Mouse (Mus musculus) MEL (cell line): ENCODE data around the gene Rnf215. TPM values are rescaled to one million over a fixed set of nuclear protein-coding genes. Genes with fewer than 3 reads are reported as not detected.

Source experiments
- DNase-seq: peaks from one replicate; pipeline ENCODE4 v3.0.0; 2011; ENCODE audit warnings: low read depth, low spot score
- H3K27ac ChIP-seq: 2 replicates; pipeline ENCODE4 v1.5.1; 2012; ENCODE audit warnings: low read depth, mild to moderate bottlenecking, control low read depth, low read length, moderate library complexity; ENCODE audit not compliant: control insufficient read depth
- H3K27me3 ChIP-seq, 2 experiments: fragments of 150-350 bp in 1 of 2; sonication (generic) in 1 of 2; 2 replicates each; pipeline ENCODE4 v1.6.1; 2012; ENCODE audit warnings: low read length in 2 of 2, mild to moderate bottlenecking in 2 of 2, improper control_type of control experiment in 1 of 2, moderate library complexity in 1 of 2; ENCODE audit not compliant: insufficient read depth in 2 of 2, control insufficient read depth in 1 of 2
- H3K36me3 ChIP-seq, 2 experiments: 2 replicates each; pipeline ENCODE4 v1.6.1; 2012 to 2014; ENCODE audit warnings: low read length in 2 of 2, improper control_type of control experiment in 1 of 2, inconsistent platforms in 1 of 2, mild to moderate bottlenecking in 1 of 2; ENCODE audit not compliant: insufficient read depth in 2 of 2, control insufficient read depth in 1 of 2
- H3K4me1 ChIP-seq, 2 experiments: fragments of 150-350 bp in 1 of 2; sonication (generic) in 1 of 2; 2 replicates each; pipeline ENCODE4 v1.6.1; 2012; ENCODE audit warnings: low read length in 2 of 2, improper control_type of control experiment in 1 of 2, mild to moderate bottlenecking in 1 of 2; ENCODE audit not compliant: insufficient read depth in 2 of 2, control insufficient read depth in 1 of 2
- H3K4me3 ChIP-seq, 2 experiments: fragments of 150-350 bp in 1 of 2; sonication (generic) in 1 of 2; 2 replicates each; pipeline ENCODE4 v1.5.1; 2012; ENCODE audit warnings: low read depth in 2 of 2, low read length in 2 of 2, mild to moderate bottlenecking in 2 of 2, moderate library complexity in 2 of 2, control low read depth in 1 of 2, improper control_type of control experiment in 1 of 2; ENCODE audit not compliant: control insufficient read depth in 1 of 2, insufficient read depth in 1 of 2
- H3K79me2 ChIP-seq: 2 replicates; pipeline ENCODE4 v1.6.1; 2012; ENCODE audit warnings: mild to moderate bottlenecking, low read length, moderate library complexity; ENCODE audit not compliant: control insufficient read depth, poor library complexity, insufficient read depth
- H3K9ac ChIP-seq: 2 replicates; pipeline ENCODE4 v1.6.1; 2012; ENCODE audit warnings: low read depth, mild to moderate bottlenecking, control low read depth, low read length, moderate library complexity; ENCODE audit not compliant: control insufficient read depth, poor library complexity, severe bottlenecking
- H3K9me3 ChIP-seq: fragments of 150-350 bp; sonication (generic); replicated peaks from 2 replicates; pipeline ENCODE4 v1.6.1; 2012; ENCODE audit warnings: mild to moderate bottlenecking, low read length, improper control_type of control experiment, moderate library complexity; ENCODE audit not compliant: insufficient read depth
- CHD2 ChIP-seq: IDR thresholded peaks from 2 replicates; pipeline ENCODE4 v1.6.1; 2011; ENCODE audit warnings: low read length, improper control_type of control experiment
- CTCF ChIP-seq, 3 experiments: IDR thresholded peaks in 2 of 3; conservative IDR thresholded peaks in 1 of 3; 2 replicates each; pipeline ENCODE4 v1.5.1; 2011 to 2012; ENCODE audit warnings: low read length in 3 of 3, low read depth in 2 of 3, mild to moderate bottlenecking in 2 of 3, improper control_type of control experiment in 1 of 3, inconsistent platforms in 1 of 3, mixed read lengths in 1 of 3, moderate library complexity in 1 of 3; ENCODE audit not compliant: control insufficient read depth in 1 of 3, insufficient read depth in 1 of 3, poor library complexity in 1 of 3, severe bottlenecking in 1 of 3
- E2F4 ChIP-seq: IDR thresholded peaks from 2 replicates; pipeline ENCODE4 v1.6.1; 2011; ENCODE audit warnings: low read depth, low read length, improper control_type of control experiment, borderline replicate concordance
- EP300 ChIP-seq, 2 experiments: IDR thresholded peaks; 2 replicates each; pipeline ENCODE4 v1.6.1; 2011; ENCODE audit warnings: improper control_type of control experiment in 2 of 2, low read length in 2 of 2, low read depth in 1 of 2, mild to moderate bottlenecking in 1 of 2
- ETS1 ChIP-seq: IDR thresholded peaks from 2 replicates; pipeline ENCODE4 v1.6.1; 2012; ENCODE audit warnings: low read depth, mild to moderate bottlenecking, inconsistent platforms, low read length, improper control_type of control experiment, moderate library complexity
- GATA1 ChIP-seq: IDR thresholded peaks from 2 replicates; pipeline ENCODE4 v1.6.1; 2011; ENCODE audit warnings: low read depth, low read length, improper control_type of control experiment
- JUND ChIP-seq: IDR thresholded peaks from 2 replicates; pipeline ENCODE4 v1.6.1; 2011; ENCODE audit warnings: low read depth, mild to moderate bottlenecking, improper control_type of control experiment, low read length
- KAT2A ChIP-seq: conservative IDR thresholded peaks from 2 replicates; pipeline ENCODE4 v1.6.1; 2012; ENCODE audit warnings: low read depth, low read length, improper control_type of control experiment, inconsistent platforms
- MAFK ChIP-seq: IDR thresholded peaks from 2 replicates; pipeline ENCODE4 v1.6.1; 2011; ENCODE audit warnings: low read depth, mild to moderate bottlenecking, low read length, improper control_type of control experiment, borderline replicate concordance
- MAX ChIP-seq: IDR thresholded peaks from 2 replicates; pipeline ENCODE4 v1.6.1; 2011; ENCODE audit warnings: low read length, improper control_type of control experiment
- MAZ ChIP-seq: IDR thresholded peaks from 2 replicates; pipeline ENCODE4 v1.6.1; 2012; ENCODE audit warnings: low read depth, mild to moderate bottlenecking, inconsistent platforms, low read length, improper control_type of control experiment
- MEF2A ChIP-seq: IDR thresholded peaks from 2 replicates; pipeline ENCODE4 v1.6.1; 2014; ENCODE audit warnings: low read depth, mild to moderate bottlenecking, inconsistent platforms, low read length, improper control_type of control experiment; ENCODE audit not compliant: poor library complexity, insufficient replicate concordance, severe bottlenecking; ENCODE audit errors: extremely low read depth
- MYC ChIP-seq: IDR thresholded peaks from 2 replicates; pipeline ENCODE4 v1.6.1; 2011; ENCODE audit warnings: low read depth, mild to moderate bottlenecking, low read length, improper control_type of control experiment, moderate library complexity
- NRF1 ChIP-seq: IDR thresholded peaks from 2 replicates; pipeline ENCODE4 v1.6.1; 2014; ENCODE audit warnings: low read depth, mild to moderate bottlenecking, inconsistent platforms, low read length, improper control_type of control experiment, moderate library complexity; ENCODE audit not compliant: poor library complexity, insufficient read depth, severe bottlenecking
- POLR2AphosphoS2 ChIP-seq: IDR thresholded peaks from 2 replicates; pipeline ENCODE4 v1.6.1; 2011; ENCODE audit warnings: low read length, improper control_type of control experiment
- POLR2AphosphoS5 ChIP-seq: IDR thresholded peaks from 2 replicates; pipeline ENCODE4 v1.6.1; 2012; ENCODE audit warnings: low read depth, borderline replicate concordance, mild to moderate bottlenecking, inconsistent platforms, low read length, moderate library complexity, mixed read lengths
- RAD21 ChIP-seq: IDR thresholded peaks from 2 replicates; pipeline ENCODE4 v1.6.1; 2011; ENCODE audit warnings: mild to moderate bottlenecking, low read depth, low read length, improper control_type of control experiment
- RCOR1 ChIP-seq: IDR thresholded peaks from 2 replicates; pipeline ENCODE4 v1.6.1; 2012; ENCODE audit warnings: low read depth, mild to moderate bottlenecking, inconsistent platforms, low read length, improper control_type of control experiment
- SIN3A ChIP-seq: IDR thresholded peaks from 2 replicates; pipeline ENCODE4 v1.6.1; 2012; ENCODE audit warnings: low read length, improper control_type of control experiment, inconsistent platforms
- SMC3 ChIP-seq: IDR thresholded peaks from 2 replicates; pipeline ENCODE4 v1.6.1; 2011; ENCODE audit warnings: low read depth, low read length, improper control_type of control experiment
- TAL1 ChIP-seq: IDR thresholded peaks from 2 replicates; pipeline ENCODE4 v1.6.1; 2012; ENCODE audit warnings: mild to moderate bottlenecking, inconsistent platforms, low read length, moderate library complexity, mixed read lengths
- TCF12 ChIP-seq: IDR thresholded peaks from 2 replicates; pipeline ENCODE4 v1.6.1; 2014; ENCODE audit warnings: low read depth, mild to moderate bottlenecking, inconsistent platforms, low read length, improper control_type of control experiment, moderate library complexity
- USF2 ChIP-seq, 2 experiments: IDR thresholded peaks; 2 replicates each; pipeline ENCODE4 v1.6.1; 2011 to 2012; ENCODE audit warnings: improper control_type of control experiment in 2 of 2, low read length in 2 of 2, borderline replicate concordance in 1 of 2, inconsistent platforms in 1 of 2, low read depth in 1 of 2, mild to moderate bottlenecking in 1 of 2; ENCODE audit not compliant: insufficient read depth in 1 of 2
- ZC3H11A ChIP-seq: IDR thresholded peaks from 2 replicates; pipeline ENCODE4 v1.6.1; 2012; ENCODE audit warnings: low read depth, mild to moderate bottlenecking, inconsistent platforms, low read length, improper control_type of control experiment
- ZKSCAN1 ChIP-seq: IDR thresholded peaks from 2 replicates; pipeline ENCODE4 v1.6.1; 2012; ENCODE audit warnings: low read depth, mild to moderate bottlenecking, inconsistent platforms, low read length, improper control_type of control experiment, moderate library complexity
- ZNF384 ChIP-seq: IDR thresholded peaks from 2 replicates; pipeline ENCODE4 v1.6.1; 2012; ENCODE audit warnings: low read depth, mild to moderate bottlenecking, inconsistent platforms, low read length, improper control_type of control experiment
- polyA plus RNA-seq, 2 experiments: library from polyadenylated mRNA; stranded (reverse) in 1 of 2; unstranded in 1 of 2; fragments of >175 nt in 1 of 2; fragments of >200 nt in 1 of 2; gene quantifications; 2 replicates each; pipeline versions ENCODE4 v1.2.1 to v1.2.4; 2012; ENCODE audit warnings: low replicate concordance in 2 of 2, low read depth in 1 of 2; ENCODE audit not compliant: insufficient read length in 2 of 2, insufficient read depth in 1 of 2, missing spikeins in 1 of 2
- total RNA-seq: library from RNA; depleted of rRNA; stranded (reverse); fragments of 300-350 nt; gene quantifications from 2 replicates; pipeline ENCODE4 v1.2.3, GENCODE M21; 2012

The Rnf215 gene
- total and polyA plus RNA-seq, 3 experiments: 11.3 to 13.2 TPM; not detected in 1

DNA sequence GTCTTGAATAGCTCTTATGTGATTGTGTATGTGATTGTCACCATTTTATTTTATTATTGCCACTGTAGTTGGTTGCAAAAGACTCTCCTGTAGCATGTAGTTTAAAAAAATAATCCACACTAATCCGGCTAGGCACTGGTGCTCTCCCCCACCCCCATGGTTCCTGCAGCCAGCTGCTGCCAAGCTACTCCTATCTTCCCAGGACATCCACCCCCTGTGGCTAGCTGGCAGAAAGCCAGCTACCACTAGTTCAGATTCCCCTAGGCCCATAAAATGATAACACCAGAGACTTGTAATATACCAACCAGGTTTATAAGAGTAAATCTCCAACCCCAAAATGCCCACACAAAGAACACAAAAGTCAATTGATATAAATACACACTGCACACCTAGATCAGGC lies 48.8 kb upstream of the Rnf215 start:
- TF ChIP-seq MYC: no peak
- TF ChIP-seq ZNF384: 0 out of 2 replicates have a peak, but pooled peaks have one; percentile 39
- no peak for TF ChIP-seq POLR2AphosphoS5
- TF ChIP-seq EP300 (IDR thresholded peaks at IDR 0.05; ENCODE audit: low read depth in 1 of 2, low read length in 2 of 2): peak; percentile 72 to 81
- TF ChIP-seq TAL1: peak; percentile 14; the same call in 1 of the 2 replicates
- peak; percentile 13; the same call in 1 of the 2 replicates for TF ChIP-seq SIN3A
- peak; percentile 89 for TF ChIP-seq TCF12
- peak; percentile 88 for TF ChIP-seq ETS1
- peak; percentile 83 for TF ChIP-seq GATA1
- peak; percentile 59; the same call in 1 of the 2 replicates for TF ChIP-seq MAFK
- peak; percentile 98 for TF ChIP-seq RCOR1
- no peak for TF ChIP-seq MAX
- no peak for TF ChIP-seq USF2 (IDR thresholded peaks at IDR 0.05; ENCODE audit: borderline replicate concordance in 1 of 2, insufficient read depth in 1 of 2, low read depth in 1 of 2, low read length in 2 of 2)
- Histone ChIP-seq H3K27ac (no peak overlapping the region), H3K9me3 (no peaks in the 10 kb centered on the region), H3K4me1 (peaks cover 3 to 10% of the 10 kb centered on the region in 2 experiments), H3K9ac (no peak overlapping the region), H3K27me3 (no peaks in the 10 kb centered on the region), H3K36me3 (peaks cover 1 to 11% of the 10 kb centered on the region in 2 experiments; a peak in 2 of 4 replicates), H3K4me3 (no peak overlapping the region), H3K79me2 (no peaks in the 10 kb centered on the region)
- peak; percentile 79 for DNase-seq

DNA sequence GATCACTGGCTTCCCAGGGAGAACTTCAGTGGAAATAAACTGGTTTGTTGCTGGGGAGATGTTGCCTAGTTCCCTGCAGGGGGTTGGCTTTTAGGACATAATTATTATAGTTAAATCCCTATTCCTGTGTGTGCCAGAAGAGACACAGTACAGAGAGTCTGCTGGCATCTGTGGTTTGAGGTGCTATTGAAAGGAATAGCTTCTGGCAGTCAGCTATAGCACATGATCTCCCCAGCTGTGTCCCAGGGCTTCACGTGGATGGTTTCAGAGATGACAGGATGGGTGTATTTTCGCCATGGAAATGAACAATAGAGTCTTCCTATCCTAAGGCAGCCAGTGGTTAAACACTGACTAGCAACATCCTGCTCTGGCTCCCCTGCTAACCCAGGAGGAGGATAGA lies 47.7 kb upstream of the Rnf215 start:
- Histone ChIP-seq H3K4me1 (peaks cover 3 to 10% of the 10 kb centered on the region in 2 experiments), H3K36me3 (peaks cover 2 to 11% of the 10 kb centered on the region in 2 experiments; a peak in 3 of 4 replicates), H3K27ac (no peak overlapping the region), H3K27me3 (no peaks in the 10 kb centered on the region), H3K4me3 (no peak overlapping the region), H3K9me3 (no peaks in the 10 kb centered on the region), H3K79me2 (no peaks in the 10 kb centered on the region), H3K9ac (no peak overlapping the region)
- TF ChIP-seq E2F4 (no peak), NRF1 (no peak), TAL1 (no peak), ZC3H11A (no peak), KAT2A (no peak), USF2 (IDR thresholded peaks at IDR 0.05; ENCODE audit: borderline replicate concordance in 1 of 2, insufficient read depth in 1 of 2, low read depth in 1 of 2, low read length in 2 of 2) (no peak), POLR2AphosphoS2 (no peak), MAFK (no peak), CHD2 (no peak), CTCF (IDR thresholded peaks at IDR 0.05 in 2 of 3, conservative IDR thresholded peaks at IDR 0.05 in 1 of 3; ENCODE audit: control insufficient read depth in 1 of 3, insufficient read depth in 1 of 3, low read depth in 2 of 3, low read length in 3 of 3, poor library complexity in 1 of 3, severe bottlenecking in 1 of 3) (no peak), EP300 (IDR thresholded peaks at IDR 0.05; ENCODE audit: low read depth in 1 of 2, low read length in 2 of 2) (no peak), TCF12 (no peak), ZKSCAN1 (no peak), RAD21 (no peak), MEF2A (no peak), MAZ (no peak), JUND (no peak), SMC3 (no peak)
- DNase-seq: no peak
